Mouse (Mus musculus) thymus, adult 2 months (tissue): ENCODE results near the gene Sox6.

ENCODE experiments used
- CTCF ChIP-seq: fragments of 200-500 bp; IDR thresholded peaks from 2 replicates; pipeline ENCODE4 v1.5.1; 2012; ENCODE audit warnings: mild to moderate bottlenecking, control low read depth, low read length, moderate library complexity, borderline replicate concordance; ENCODE audit not compliant: control insufficient read depth, poor library complexity, insufficient read depth; ENCODE audit errors: extremely low read depth
- POLR2A ChIP-seq: fragments of 200-500 bp; IDR thresholded peaks from 2 replicates; pipeline ENCODE4 v1.6.1; 2012; ENCODE audit warnings: mild to moderate bottlenecking, low read length, control low read depth, moderate library complexity; ENCODE audit not compliant: control insufficient read depth, poor library complexity, insufficient read depth; ENCODE audit errors: extremely low read depth

DNA sequence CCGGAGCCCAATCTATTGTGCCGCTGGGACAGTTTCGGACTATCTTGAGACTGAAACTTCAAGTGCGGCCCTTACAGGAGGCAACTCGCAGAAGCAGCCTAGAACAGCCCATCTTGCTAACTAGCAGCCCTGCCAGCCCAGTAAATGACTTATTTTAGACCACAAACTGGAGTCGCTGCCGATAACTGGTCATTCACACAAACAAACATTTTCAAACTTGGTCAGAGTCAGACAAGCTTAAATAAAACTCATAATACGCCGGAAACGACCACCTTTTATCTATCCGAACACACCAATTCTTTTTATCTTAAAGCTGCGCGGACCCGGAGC, 7.2 kb downstream of the Sox6 start:
- TF ChIP-seq CTCF (no peak), POLR2A (no peak)
